Mouse (Mus musculus) spleen, adult 2 months (tissue): ENCODE measurements around the gene Dars2. TPM values are rescaled to one million over a fixed set of nuclear protein-coding genes. Genes with fewer than 3 reads are reported as not detected.
A peak's percentile ranks its signal among the peaks of the same experiment; 100 is the strongest.

Source experiments
- DNase-seq, 2 experiments: peaks; one replicate each; pipeline versions ENCODE4 v3.0.0 to v3.0.0-alpha.2; 2012 to 2021; ENCODE audit warnings: low spot score in 2 of 2, low read depth in 1 of 2
- H3K27ac ChIP-seq: fragments of 200-500 bp; 2 replicates; pipeline ENCODE4 v1.5.1; 2012; ENCODE audit warnings: low read length, inconsistent platforms; ENCODE audit not compliant: insufficient read depth
- H3K27me3 ChIP-seq: fragments of 200-500 bp; 2 replicates; pipeline ENCODE4 v1.6.1; 2012; ENCODE audit warnings: mild to moderate bottlenecking, moderate library complexity, low read length, inconsistent platforms; ENCODE audit not compliant: control insufficient read depth, insufficient read depth
- H3K36me3 ChIP-seq: fragments of 200-500 bp; 2 replicates; pipeline ENCODE4 v1.6.1; 2012; ENCODE audit warnings: mild to moderate bottlenecking, low read length, inconsistent platforms; ENCODE audit not compliant: control insufficient read depth, insufficient read depth
- H3K4me1 ChIP-seq: fragments of 200-500 bp; 2 replicates; pipeline ENCODE4 v1.6.1; 2011; ENCODE audit warnings: inconsistent platforms; ENCODE audit not compliant: control insufficient read depth, insufficient read depth, insufficient read length
- H3K4me3 ChIP-seq: fragments of 200-500 bp; 2 replicates; pipeline ENCODE4 v1.5.1; 2011; ENCODE audit warnings: mild to moderate bottlenecking, inconsistent platforms; ENCODE audit not compliant: insufficient read depth, insufficient read length; ENCODE audit errors: extremely low read depth
- CTCF ChIP-seq: fragments of 200-500 bp; IDR thresholded peaks from 2 replicates; pipeline ENCODE4 v1.5.1; 2011; ENCODE audit warnings: mild to moderate bottlenecking, inconsistent platforms; ENCODE audit not compliant: insufficient read depth, insufficient read length, insufficient replicate concordance; ENCODE audit errors: extremely low read depth
- POLR2A ChIP-seq: fragments of 200-500 bp; IDR thresholded peaks from 2 replicates; pipeline ENCODE4 v1.6.1; 2011; ENCODE audit warnings: low read depth, low read length, inconsistent platforms
- WGBS: fragments of 180-500 bp; shearing (Covaris S2); methylation state at CpG from one replicate; pipeline ENCODE4 v1.1.7; 2018; 5-methylcytosine and 5-hydroxymethylcytosine counted together
- polyA plus RNA-seq: library from polyadenylated mRNA; depleted of rRNA; stranded (reverse); fragments of >200 nt; gene quantifications from 2 replicates; pipeline ENCODE4 v1.2.3, GENCODE M21; 2012

Gene Dars2
- polyA plus RNA-seq, 1 experiment: 6.5 TPM

DNA sequence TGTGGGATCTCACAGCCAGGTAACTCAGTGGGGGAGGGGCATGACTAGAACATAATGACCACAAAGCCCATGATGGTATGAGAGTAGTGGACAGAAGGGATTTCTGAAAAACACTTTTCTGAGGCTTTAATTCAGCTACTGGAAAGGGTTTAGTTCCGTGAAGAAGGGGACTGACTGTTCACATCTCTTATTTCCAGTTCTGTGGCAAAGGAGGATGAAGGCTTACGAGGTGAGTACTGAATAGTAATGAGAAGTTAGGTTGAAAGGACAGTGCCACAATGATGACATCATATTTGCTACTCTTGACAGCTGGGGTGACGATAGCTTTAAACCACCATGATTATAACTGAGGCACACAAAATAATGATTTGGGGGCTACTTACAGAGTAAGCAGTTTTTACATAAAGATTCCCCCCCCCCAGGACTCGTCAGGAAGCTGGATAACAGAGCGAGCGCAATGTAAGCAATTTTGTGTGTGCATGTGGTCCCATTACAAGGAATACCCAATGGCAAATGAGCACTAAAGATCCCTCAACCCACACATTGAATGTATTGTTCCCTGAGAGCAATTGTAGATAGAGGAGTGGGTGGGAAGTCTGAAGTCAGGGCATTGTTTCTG is 34.6 kb downstream of the Dars2 start:
- DNase-seq: no peak
- peak overlapping the region; percentile 80 for H3K4me3 ChIP-seq
- WGBS: 4% methylated on average over 6 of the region's 6 CpGs
- TF ChIP-seq CTCF: no peak
- TF ChIP-seq POLR2A: no peak
- H3K36me3 ChIP-seq: peaks cover 29% of the 10 kb centered on the region
- H3K27me3 ChIP-seq: no peaks in the 10 kb centered on the region
- H3K4me1 ChIP-seq: peaks cover 6% of the 10 kb centered on the region; the same call in 1 of the 2 replicates
- peak overlapping the region; percentile 82 for H3K27ac ChIP-seq

DNA sequence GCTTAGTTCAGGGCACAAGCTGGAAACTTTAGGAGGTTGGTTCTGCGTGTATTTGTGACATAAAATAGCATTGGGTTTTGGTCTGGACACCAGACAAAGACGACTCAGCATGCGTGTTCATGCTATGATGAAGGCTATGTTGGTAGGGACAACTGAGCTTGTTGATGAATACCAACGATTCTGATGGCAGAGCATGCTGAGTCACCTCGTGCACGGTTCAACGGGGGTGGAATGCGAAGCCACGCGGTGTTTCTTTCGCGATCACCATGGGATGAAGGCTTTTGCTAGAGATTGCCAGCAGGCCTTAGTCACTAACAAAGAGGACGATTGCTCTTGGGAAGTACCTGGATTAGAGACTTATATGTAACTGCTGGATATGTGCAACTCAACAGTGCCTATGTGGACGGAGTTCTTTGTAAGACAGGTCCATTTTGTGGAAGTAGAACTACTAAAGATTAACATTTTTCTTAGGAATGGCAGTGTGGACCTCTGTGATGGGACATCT is 35.1 kb downstream of the Dars2 start:
- DNase-seq: peak in 1 of 2 experiments; percentile 30
- under 1% methylated on average over 14 of the region's 14 CpGs for whole genome bisulfite sequencing
- Histone ChIP-seq H3K27me3 (no peaks in the 10 kb centered on the region), H3K4me1 (peaks cover 6% of the 10 kb centered on the region; the same call in 1 of the 2 replicates), H3K4me3 (peak overlapping the region; percentile 80), H3K36me3 (peaks cover 29% of the 10 kb centered on the region), H3K27ac (peak overlapping the region; percentile 82)
- TF ChIP-seq POLR2A (no peak), CTCF (no peak)

DNA sequence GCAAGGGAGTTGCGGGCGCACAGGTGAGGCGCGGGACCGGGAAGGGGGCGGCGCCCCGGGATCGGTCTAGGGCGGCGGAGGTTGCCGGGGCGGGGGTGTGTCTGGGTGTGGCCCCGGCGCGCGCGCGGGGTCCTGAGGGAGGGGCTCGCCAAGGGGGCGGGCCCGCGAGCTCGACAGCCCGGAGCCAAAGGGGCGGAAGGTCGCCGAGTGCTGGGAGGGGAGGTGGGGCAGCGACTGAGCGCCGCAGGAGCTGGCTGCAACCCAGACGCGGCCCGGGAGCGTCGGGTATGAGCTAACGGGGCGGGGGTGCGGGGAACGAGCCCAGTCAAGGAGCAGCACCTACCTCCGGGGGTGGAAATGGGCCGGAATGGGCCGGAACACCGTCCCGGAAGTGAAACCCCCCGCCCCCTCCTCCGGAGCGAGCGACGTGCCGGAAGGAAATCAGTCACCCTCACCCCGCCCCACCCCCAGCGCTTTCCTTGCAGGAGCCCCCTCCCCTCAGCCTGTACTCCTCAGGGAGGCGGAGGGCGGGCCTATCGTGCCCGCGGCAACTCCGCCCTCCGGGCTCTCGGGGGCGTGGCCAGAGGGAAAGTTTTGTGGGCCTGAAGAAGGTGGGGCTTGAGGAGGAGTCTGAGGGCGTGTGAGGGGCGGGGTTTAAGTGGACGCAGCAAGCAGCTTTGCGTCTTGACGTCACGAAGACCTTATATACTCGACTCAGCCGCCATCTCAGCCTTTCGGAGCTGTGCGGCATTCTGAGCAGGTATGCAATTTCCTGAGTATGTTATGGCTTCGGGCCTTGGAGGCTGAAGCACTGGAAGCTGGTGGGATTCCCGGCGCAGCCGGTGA is 35.8 kb downstream of the Dars2 start, which contains the start of gene Zbtb37:
Gene Zbtb37, minus strand, starts transcription at position 415 of the 846 bp plus-strand sequence.
- TF ChIP-seq POLR2A (peak; percentile 100), CTCF (no peak)
- peak within 1 kb of the TSS; percentile 97 for H3K27ac ChIP-seq
- H3K4me3 ChIP-seq: peak within 1 kb of the TSS; percentile 80
- peak; percentile 98 for DNase-seq
- no peaks in the 10 kb centered on the region for H3K27me3 ChIP-seq
- WGBS: under 1% methylated on average over 74 of the region's 76 CpGs
- peaks cover 26% of the 10 kb centered on the region for H3K36me3 ChIP-seq
- H3K4me1 ChIP-seq: peaks cover 8% of the 10 kb centered on the region; the same call in 1 of the 2 replicates

DNA sequence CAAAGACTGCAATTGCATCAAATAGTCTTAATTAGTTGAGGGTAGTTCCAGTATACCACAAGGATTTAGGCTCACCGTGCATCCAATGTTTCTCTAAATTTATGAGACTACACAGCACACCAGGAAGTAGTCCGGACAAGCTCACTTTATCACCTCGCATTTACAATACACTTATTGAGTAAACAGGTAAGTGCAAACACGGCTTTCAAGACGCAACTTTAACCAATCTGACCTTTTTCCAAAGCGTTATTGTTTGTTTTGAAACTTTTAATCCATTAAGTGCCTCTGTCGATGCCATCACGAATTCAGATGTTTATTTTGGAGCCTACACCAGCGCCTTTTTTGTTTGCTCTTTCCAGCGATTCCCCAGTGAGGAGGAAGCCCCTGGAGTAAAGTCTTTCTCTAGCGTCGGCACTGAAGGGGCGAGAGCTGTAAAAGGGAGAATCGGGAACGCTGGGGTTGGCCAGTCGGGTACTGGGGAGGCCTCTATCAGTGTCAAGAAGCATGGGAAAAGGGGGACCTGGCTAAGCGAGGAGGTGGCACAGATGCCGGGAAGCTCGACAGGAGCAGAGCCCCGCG is 36.5 kb downstream of the Dars2 start:
- WGBS: 3% methylated on average over 21 of the region's 21 CpGs
- TF ChIP-seq CTCF: no peak
- TF ChIP-seq POLR2A: no peak
- Histone ChIP-seq H3K4me1 (peaks cover 8% of the 10 kb centered on the region; the same call in 1 of the 2 replicates), H3K27me3 (no peaks in the 10 kb centered on the region), H3K36me3 (peaks cover 21% of the 10 kb centered on the region), H3K27ac (peak overlapping the region; percentile 97), H3K4me3 (peak overlapping the region; percentile 80)
- DNase-seq: no peak

DNA sequence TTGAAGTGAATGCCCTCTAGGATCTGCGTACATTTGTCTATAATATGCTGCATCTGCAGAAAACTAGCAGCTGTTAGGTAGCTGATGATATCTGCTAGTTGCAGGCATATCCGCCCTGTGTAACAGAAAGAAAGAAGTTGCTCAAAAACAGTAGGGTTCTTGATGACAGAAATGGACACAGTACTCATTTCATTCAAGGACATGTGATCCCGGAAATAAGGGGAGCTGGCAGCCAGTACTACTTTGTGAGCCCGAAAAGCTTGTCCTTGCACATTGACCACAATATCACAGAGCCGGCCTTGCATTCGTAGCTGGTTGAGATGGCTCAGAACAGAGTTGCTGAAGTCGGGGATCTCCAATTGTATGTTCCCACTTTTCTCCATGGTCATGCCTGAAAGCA is 38.1 kb downstream of the Dars2 start:
- DNase-seq: no peak
- WGBS: 86% methylated on average over 7 of the region's 7 CpGs
- TF ChIP-seq POLR2A (no peak), CTCF (no peak)

DNA sequence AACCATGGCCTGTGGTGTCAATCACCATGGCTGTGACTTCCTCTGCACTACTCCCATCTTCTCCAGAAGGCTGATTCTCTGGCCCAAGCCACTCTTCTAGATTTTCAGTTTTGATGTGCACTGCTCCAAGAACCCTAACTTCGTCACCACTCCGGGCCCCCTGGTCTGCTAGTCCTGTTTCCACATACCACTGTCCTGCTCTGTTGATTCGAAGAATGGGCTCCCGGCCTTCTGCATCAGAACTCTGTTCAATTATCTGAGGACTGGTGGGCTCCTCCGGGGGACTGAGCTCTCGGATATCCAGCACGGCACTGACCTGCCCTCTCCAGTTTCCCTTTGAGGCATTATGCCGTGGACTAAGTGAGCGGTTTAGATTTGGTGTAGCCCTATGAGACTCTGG is 38.6 kb downstream of the Dars2 start:
- Histone ChIP-seq H3K4me1 (peaks cover 8% of the 10 kb centered on the region; the same call in 1 of the 2 replicates), H3K36me3 (peaks cover 10% of the 10 kb centered on the region), H3K4me3 (no peak overlapping the region), H3K27ac (peak overlapping the region; percentile 16; the same call in 1 of the 2 replicates), H3K27me3 (no peaks in the 10 kb centered on the region)
- no peak for DNase-seq
- WGBS: 92% methylated on average over 9 of the region's 9 CpGs
- TF ChIP-seq CTCF: no peak
- no peak for TF ChIP-seq POLR2A

More for the DNA sequence above, 38.1 kb downstream of the Dars2 start:
- no peak overlapping the region for H3K4me3 ChIP-seq
- peaks cover 8% of the 10 kb centered on the region; the same call in 1 of the 2 replicates for H3K4me1 ChIP-seq
- peaks cover 11% of the 10 kb centered on the region for H3K36me3 ChIP-seq
- H3K27me3 ChIP-seq: no peaks in the 10 kb centered on the region
- no peak overlapping the region for H3K27ac ChIP-seq
